Mouse (Mus musculus): ENCODE results near the gene Krt39. TPM values are rescaled to one million over a fixed set of nuclear protein-coding genes. Genes with fewer than 3 reads are reported as not detected.

Gene Krt39
- not detected in 2 replicates for polyA plus RNA-seq (2015; fragmentation: Nextera tagmentation; extraction: Ambion mirVana)

GRCm38 (mm10) chr11:99521288-99521860 is at the start of gene Krt39:
TSS of gene Krt39 (minus strand) at chr11:99521338.

GRCm38 (mm10) chr11:99566530-99566929 is 45.4 kb upstream of the Krt39 start, which contains the start of gene Krtap3-1:
TSS of gene Krtap3-1 (minus strand) at chr11:99566630.

GRCm38 (mm10) chr11:99559366-99559765 is 38.2 kb upstream of the Krt39 start, which contains the start of gene Gm11939:
TSS of gene Gm11939 (minus strand) at chr11:99559466.

GRCm38 (mm10) chr11:99556753-99557152 is 35.6 kb upstream of the Krt39 start, which contains the start of gene Krtap3-2:
TSS of gene Krtap3-2 (minus strand) at chr11:99556853.

GRCm38 (mm10) chr11:99550765-99551164 is 29.6 kb upstream of the Krt39 start, which contains the start of gene Krtap3-3:
TSS of gene Krtap3-3 (minus strand) at chr11:99550865.

GRCm38 (mm10) chr11:99492733-99493573 is 28.2 kb downstream of the Krt39 start, which contains the start of gene Krt23:
TSS of gene Krt23 (minus strand) at chr11:99493137.

Other genes with a start within 250 kb of the Krt39 start
- 0.08 TPM in 1 of 2 replicates, not detected in the other for gene Krt24, start 236.1 kb downstream of the Krt39 start, polyA plus RNA-seq (2015; fragmentation: Nextera tagmentation; extraction: Ambion mirVana)
- not detected in 2 replicates for gene Krt25, start 198.4 kb downstream of the Krt39 start, polyA plus RNA-seq (2015; fragmentation: Nextera tagmentation; extraction: Ambion mirVana)
- gene Krt26, start 183.4 kb downstream of the Krt39 start, polyA plus RNA-seq (2015; fragmentation: Nextera tagmentation; extraction: Ambion mirVana), result not detected in 2 replicates
- gene Krt27, start 170.2 kb downstream of the Krt39 start, polyA plus RNA-seq (2015; fragmentation: Nextera tagmentation; extraction: Ambion mirVana), result not detected in 2 replicates
- gene Krt28, start 146.4 kb downstream of the Krt39 start, polyA plus RNA-seq (2015; fragmentation: Nextera tagmentation; extraction: Ambion mirVana), result not detected in 2 replicates
- gene Krt10, start 132.0 kb downstream of the Krt39 start, polyA plus RNA-seq (2015; fragmentation: Nextera tagmentation; extraction: Ambion mirVana), result 7.3 and 9.6 TPM in 2 replicates
- gene Krt12, start 99.1 kb downstream of the Krt39 start, polyA plus RNA-seq (2015; fragmentation: Nextera tagmentation; extraction: Ambion mirVana), result not detected in 2 replicates
- 0.06 and 0.22 TPM in 2 replicates for gene Krt20, start 83.2 kb downstream of the Krt39 start, polyA plus RNA-seq (2015; fragmentation: Nextera tagmentation; extraction: Ambion mirVana)
- gene Krt23, start 28.2 kb downstream of the Krt39 start, polyA plus RNA-seq (2015; fragmentation: Nextera tagmentation; extraction: Ambion mirVana), result 0.10 TPM in 1 of 2 replicates, not detected in the other
- not detected in 2 replicates for gene Krt40, start 21.8 kb upstream of the Krt39 start, polyA plus RNA-seq (2015; fragmentation: Nextera tagmentation; extraction: Ambion mirVana)
- not detected in 2 replicates for gene Krtap3-3, start 29.5 kb upstream of the Krt39 start, polyA plus RNA-seq (2015; fragmentation: Nextera tagmentation; extraction: Ambion mirVana)
- not detected in 2 replicates for gene Krtap3-2, start 35.5 kb upstream of the Krt39 start, polyA plus RNA-seq (2015; fragmentation: Nextera tagmentation; extraction: Ambion mirVana)
- gene Gm11939, start 38.1 kb upstream of the Krt39 start, polyA plus RNA-seq (2015; fragmentation: Nextera tagmentation; extraction: Ambion mirVana), result not detected in 2 replicates
- gene Krtap3-1, start 45.3 kb upstream of the Krt39 start, polyA plus RNA-seq (2015; fragmentation: Nextera tagmentation; extraction: Ambion mirVana), result not detected in 2 replicates
- not detected in 2 replicates for gene Krtap1-5, start 59.7 kb upstream of the Krt39 start, polyA plus RNA-seq (2015; fragmentation: Nextera tagmentation; extraction: Ambion mirVana)
- not detected in 2 replicates for gene Krtap1-4, start 62.3 kb upstream of the Krt39 start, polyA plus RNA-seq (2015; fragmentation: Nextera tagmentation; extraction: Ambion mirVana)
- not detected in 2 replicates for gene Krtap1-3, start 70.0 kb upstream of the Krt39 start, polyA plus RNA-seq (2015; fragmentation: Nextera tagmentation; extraction: Ambion mirVana)
- not detected in 2 replicates for gene Krtap9-3, start 76.8 kb upstream of the Krt39 start, polyA plus RNA-seq (2015; fragmentation: Nextera tagmentation; extraction: Ambion mirVana)
- not detected in 2 replicates for gene Gm11938, start 82.0 kb upstream of the Krt39 start, polyA plus RNA-seq (2015; fragmentation: Nextera tagmentation; extraction: Ambion mirVana)
- not detected in 2 replicates for gene Gm11937, start 88.9 kb upstream of the Krt39 start, polyA plus RNA-seq (2015; fragmentation: Nextera tagmentation; extraction: Ambion mirVana)
- gene Krtap2-4, start 93.5 kb upstream of the Krt39 start, polyA plus RNA-seq (2015; fragmentation: Nextera tagmentation; extraction: Ambion mirVana), result not detected in 2 replicates
- gene Gm11562, start 99.1 kb upstream of the Krt39 start, polyA plus RNA-seq (2015; fragmentation: Nextera tagmentation; extraction: Ambion mirVana), result not detected in 2 replicates
- not detected in 2 replicates for gene Krtap4-1, start 106.9 kb upstream of the Krt39 start, polyA plus RNA-seq (2015; fragmentation: Nextera tagmentation; extraction: Ambion mirVana)
- gene Krtap4-2, start 113.7 kb upstream of the Krt39 start, polyA plus RNA-seq (2015; fragmentation: Nextera tagmentation; extraction: Ambion mirVana), result not detected in 2 replicates
- not detected in 2 replicates for gene Krtap4-7, start 122.8 kb upstream of the Krt39 start, polyA plus RNA-seq (2015; fragmentation: Nextera tagmentation; extraction: Ambion mirVana)
- gene Gm11555, start 128.9 kb upstream of the Krt39 start, polyA plus RNA-seq (2015; fragmentation: Nextera tagmentation; extraction: Ambion mirVana), result not detected in 2 replicates
- gene Gm11563, start 137.6 kb upstream of the Krt39 start, polyA plus RNA-seq (2015; fragmentation: Nextera tagmentation; extraction: Ambion mirVana), result not detected in 2 replicates
- not detected in 2 replicates for gene Krtap4-6, start 144.6 kb upstream of the Krt39 start, polyA plus RNA-seq (2015; fragmentation: Nextera tagmentation; extraction: Ambion mirVana)
- gene Gm14190, start 169.4 kb upstream of the Krt39 start, polyA plus RNA-seq (2015; fragmentation: Nextera tagmentation; extraction: Ambion mirVana), result not detected in 2 replicates
- gene Gm14180, start 213.0 kb upstream of the Krt39 start, polyA plus RNA-seq (2015; fragmentation: Nextera tagmentation; extraction: Ambion mirVana), result not detected in 2 replicates

Data from spleen, postnatal 0 days (tissue).